Mouse (Mus musculus) heart, postnatal 4 days (tissue): ENCODE measurements around the gene Krt14. TPM values are rescaled to one million over a fixed set of nuclear protein-coding genes. Genes with fewer than 3 reads are reported as not detected.
A peak's percentile ranks its signal among the peaks of the same experiment; 100 is the strongest.
"Not testable (repeated sequence)": the region's sequence is repeated elsewhere in the genome, so short reads cannot be mapped to it uniquely, and the experiment has no call there.

Experiments
- DNase-seq: peaks from one replicate; pipeline ENCODE4 v3.0.0; 2021
- total RNA-seq, 2 experiments: library from RNA; stranded (reverse); gene quantifications; 2 replicates each; pipeline ENCODE4 v1.2.3; 2021

Krt14 gene
- 1 to 10 TPM; 1.6 to 2.9 TPM for total RNA-seq

- no peak for DNase-seq
Observed at GRCm38 (mm10) chr11:100207498-100207897, at the start of gene Krt14. Gene Krt14 (minus strand): TSS chr11:100207548.

GRCm38 (mm10) chr11:100255514-100255913, 48.2 kb upstream of the Krt14 start:
- DNase-seq: no peak

DNA sequence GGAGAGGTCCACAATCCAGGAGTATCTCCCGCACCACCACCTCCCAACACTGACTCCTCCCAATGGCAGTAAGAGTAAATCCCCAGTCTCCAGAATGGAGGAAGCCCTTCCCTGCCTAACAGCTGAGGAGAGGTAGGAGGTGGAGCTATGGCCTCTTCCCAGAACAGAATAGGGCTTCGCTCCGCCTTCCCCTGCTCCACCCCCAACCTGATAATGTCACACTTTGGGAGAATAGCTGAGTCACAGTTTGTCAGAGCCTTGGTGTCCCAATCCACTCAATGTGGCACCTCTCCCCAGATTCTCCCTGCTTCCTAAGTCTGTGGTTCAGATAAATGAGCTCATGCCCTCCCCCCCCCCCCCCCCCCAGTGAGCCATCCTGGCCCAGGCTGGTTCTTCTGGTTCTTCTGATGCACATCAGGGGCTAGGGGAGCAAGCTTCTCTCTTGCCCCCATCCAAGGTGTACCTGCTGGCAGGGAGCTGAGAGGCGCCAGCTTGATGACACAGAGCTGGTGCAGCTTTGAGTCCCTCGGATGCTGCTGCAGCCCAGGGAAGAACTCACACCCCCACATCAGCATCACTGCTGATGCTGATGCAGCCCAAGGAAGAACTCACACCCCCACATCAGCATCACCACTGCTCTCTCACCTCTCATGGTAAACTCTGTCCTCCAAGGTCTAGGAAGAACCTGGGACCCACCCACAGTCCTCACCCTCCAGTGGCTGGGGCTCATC, 47.2 kb upstream of the Krt14 start:
- no peak for DNase-seq

DNA sequence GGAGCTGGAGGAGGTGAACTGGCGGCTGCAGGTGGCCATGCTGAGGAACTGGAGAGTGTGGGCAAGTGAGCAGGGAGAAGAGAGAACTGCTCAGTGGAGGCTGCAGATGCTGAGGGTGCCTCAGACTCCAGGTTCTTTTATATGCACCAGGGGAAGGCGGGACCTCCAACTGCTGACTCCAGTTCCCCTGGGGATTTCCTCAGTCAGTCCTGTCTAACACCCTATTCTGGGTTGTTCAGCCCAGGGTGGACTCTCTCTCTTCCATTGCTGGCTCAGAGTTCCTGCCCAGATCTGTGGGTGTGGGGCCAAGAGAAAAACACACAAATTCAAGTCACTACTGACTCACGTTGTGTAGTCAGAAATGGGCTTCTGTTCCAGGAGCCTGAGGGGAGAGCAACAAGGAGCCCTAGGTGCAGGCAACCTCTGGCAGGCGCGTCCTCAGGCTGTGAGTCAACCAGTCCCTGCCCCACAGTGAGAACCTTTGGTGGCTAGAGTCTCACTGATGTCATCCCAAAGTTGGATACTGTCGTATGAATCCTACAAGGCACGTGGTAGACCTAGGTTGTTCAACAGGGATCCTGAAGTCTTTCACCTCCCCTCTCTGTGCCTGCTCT, 41.6 kb upstream of the Krt14 start, which contains the start of gene Krt16:
Krt16 (minus strand) TSS at position 51 of the 614 bp plus-strand sequence.
- DNase-seq: no peak

GRCm38 (mm10) chr11:100246471-100246870, 39.1 kb upstream of the Krt14 start:
- not testable (repeated sequence) for DNase-seq

DNA sequence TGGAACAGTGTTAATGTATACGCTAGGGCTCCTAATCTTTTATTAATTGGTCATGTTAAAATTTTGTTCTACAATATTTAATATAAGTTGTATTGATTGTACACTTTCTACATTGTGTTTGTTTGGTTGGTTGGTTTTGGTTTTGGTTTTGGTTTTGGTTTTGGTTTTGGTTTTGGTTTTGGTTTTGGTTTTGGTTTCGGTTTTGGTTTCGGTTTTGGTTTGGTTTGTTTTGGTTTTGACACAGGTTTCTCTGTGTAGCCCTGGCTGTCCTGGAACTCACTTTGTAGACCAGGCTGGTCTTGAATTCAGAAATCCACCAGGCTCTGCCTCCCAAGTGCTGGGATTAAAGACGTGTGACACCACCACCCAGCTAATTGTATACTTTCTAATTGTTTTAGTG, 32.9 kb upstream of the Krt14 start:
- not testable (repeated sequence) for DNase-seq

DNA sequence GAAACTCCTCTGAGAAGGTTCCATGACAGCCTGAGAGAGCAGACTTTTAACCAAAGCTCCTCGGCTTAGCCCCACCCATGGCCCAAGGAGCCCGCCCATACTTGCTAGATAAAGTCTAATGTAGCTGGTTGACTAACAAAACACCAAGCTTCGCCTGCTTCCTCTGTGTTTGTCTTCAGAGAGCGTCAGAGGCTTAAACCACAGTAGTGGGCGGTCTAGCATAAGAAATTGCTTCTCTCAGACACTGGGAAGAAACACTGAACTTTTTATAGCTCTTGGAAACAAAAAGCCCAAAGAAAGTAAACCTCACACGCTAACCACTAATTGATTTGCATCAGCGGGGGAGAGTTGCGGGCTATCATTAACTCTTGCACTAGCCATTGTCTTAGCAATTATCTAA, 14.4 kb upstream of the Krt14 start:
- no peak for DNase-seq

DNA sequence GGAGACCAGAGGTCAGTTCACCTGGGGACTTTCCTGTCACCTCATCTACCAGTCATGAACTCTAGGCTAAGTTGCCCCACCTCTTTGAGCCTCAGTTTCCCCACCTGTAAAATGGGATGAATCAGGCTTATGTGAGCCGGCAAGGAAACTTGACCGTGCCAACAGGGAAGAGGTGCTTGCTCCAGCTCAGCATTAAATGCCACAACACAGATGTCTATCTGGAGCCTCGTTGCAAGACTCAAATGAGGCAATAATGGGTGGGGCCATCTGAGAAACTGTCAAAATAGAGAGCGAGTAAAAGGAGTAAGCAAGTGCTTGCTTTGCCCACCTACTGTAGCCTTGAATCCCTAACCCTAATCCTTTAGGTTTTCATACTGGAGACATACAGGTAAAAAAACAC, 12.0 kb upstream of the Krt14 start:
- DNase-seq: no peak

- no peak for DNase-seq
Observed at GRCm38 (mm10) chr11:100208542-100208941, 1.2 kb upstream of the Krt14 start.

DNA sequence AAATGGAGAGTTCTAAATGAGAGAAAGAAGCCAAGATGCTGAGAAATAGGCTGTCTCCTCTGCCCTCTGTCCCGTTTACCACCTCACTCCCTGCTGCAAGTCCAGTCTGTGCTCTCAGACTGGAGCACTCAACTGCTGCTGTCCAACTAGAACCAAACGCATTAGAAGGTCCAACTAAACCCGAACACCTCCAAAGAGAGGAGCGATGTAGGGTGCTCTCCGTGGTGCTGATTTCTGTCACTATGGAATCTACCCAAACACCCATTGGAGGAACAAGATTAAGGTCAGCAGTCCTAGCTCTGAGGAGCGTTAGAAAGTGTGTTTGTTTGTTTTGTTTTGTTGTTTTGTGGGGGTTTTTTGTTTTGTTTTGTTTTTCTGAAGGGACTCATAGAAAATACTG, 3.9 kb downstream of the Krt14 start:
- DNase-seq: peak; percentile 64

DNA sequence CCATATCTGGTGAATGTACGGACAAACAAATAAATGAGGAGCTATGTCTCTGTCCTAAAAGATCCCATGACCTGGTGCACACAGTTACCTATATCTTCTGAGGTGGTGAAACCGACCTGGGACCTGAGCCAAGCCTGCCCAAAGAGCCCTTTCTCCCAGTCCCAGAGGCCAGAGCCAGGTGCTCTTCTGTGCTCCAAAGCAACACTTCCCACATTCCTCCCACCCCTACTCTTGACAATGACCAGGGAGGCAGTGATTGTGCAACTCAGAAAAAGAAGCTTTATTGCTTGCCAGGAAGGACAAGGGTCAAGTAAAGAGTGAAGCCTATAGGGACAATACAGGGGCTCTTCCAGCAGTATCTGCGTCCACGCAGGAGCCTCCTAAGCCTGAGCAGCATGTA, 4.4 kb downstream of the Krt14 start:
- DNase-seq: no peak

GRCm38 (mm10) chr11:100200104-100200820, 7.1 kb downstream of the Krt14 start:
- peak; percentile 36 for DNase-seq

DNA sequence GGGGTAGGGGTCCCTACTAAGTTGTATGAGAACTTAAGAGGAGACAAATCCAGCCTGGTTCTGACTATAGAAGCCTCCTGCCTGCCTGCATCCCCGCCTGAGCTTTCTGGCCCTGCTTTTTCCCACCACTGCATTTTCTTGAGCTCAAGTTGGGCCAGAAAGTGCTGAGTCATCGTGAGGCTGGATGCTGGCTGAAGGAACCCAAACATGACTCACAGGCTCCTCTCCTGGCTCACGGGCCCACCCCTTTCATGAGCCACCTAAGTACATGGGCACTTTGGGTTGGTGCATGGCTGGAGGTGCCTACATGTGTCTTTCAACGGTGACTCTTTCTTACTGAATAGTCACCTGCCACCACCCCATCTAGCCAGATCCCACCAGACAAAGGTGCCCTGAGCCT, 8.7 kb downstream of the Krt14 start:
- no peak for DNase-seq

DNA sequence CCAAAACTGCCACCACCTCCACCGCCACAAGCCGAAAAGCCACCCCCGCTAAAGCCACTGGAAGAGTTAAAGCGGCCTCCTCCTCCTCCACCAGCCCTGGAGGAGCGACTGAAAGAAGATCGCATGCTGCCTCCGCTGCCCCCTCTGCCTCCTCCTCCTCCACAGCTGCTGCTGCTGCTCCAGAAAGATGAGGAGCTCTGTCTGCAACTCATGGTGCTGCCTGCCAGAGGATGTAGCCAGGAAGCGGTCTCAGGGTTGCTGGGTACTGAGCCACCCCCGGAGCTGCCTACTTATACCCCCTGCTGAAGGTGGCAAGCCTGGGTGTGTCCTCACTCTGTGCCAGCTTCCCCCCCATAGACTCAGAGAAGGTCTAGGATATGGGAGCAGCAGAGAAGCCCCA, 14.4 kb downstream of the Krt14 start, which contains the start of gene Krt9:
Krt9 (minus strand) TSS at position 255 of the 400 bp plus-strand sequence.
- no peak for DNase-seq

DNA sequence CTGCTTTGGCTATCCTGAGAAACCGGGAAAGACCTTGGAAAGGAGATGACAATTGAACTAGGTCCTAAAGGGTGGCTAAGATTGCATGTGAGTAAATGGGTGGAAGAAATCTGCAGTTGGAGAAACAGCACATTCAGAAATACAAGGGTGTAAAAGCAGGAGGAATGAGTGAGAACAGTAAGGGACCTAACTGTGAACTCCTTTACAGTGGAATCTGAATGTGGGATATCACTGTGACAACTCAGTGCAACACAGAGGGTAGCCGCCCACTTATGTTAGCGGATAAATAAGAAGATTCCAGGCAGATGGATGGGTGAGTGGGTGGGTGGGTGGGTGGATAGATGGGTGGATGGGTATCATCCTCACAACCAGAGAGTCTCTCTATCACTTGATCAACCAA, 15.5 kb downstream of the Krt14 start:
- DNase-seq: no peak

DNA sequence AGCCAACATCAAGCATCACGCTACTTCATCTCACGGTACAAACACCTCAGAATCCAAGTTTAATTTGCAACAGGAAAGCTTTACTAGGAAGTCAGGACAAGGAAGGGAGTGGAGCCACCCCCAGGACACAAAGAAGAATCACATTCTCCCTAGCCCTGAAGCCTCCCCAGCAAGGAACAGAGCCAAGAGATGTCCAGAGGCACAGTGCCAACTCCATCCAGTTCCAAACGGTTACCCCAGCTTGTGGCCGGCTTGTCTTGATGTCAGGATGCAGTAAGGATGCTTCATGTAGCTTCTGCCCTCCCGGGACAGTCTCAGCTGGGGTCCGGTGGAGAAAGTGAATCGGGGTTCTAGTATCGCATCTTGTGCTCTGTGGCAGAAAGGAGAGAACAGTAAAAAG, 20.6 kb downstream of the Krt14 start:
- DNase-seq: peak; percentile 9

GRCm38 (mm10) chr11:100181725-100182124, 25.6 kb downstream of the Krt14 start:
- DNase-seq: no peak

DNA sequence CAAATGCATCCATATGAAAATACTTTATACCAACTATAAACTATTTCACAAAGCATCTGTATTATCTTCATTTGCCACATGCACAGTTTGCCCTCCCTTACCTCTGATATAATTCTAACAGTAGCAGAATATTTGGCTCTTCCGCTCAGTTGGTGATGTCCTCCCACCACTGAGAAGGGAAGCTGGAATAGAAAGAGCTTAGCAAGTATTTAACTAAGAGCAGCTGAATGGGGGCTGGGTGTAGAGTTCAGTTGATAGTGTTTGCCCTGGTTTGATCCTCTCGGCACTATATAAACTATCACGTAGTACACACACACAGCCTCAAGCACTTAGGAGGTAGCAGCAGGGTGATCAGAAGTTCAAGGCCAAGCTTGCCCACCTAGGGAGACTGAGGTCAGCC, 28.1 kb downstream of the Krt14 start:
- no peak for DNase-seq

DNA sequence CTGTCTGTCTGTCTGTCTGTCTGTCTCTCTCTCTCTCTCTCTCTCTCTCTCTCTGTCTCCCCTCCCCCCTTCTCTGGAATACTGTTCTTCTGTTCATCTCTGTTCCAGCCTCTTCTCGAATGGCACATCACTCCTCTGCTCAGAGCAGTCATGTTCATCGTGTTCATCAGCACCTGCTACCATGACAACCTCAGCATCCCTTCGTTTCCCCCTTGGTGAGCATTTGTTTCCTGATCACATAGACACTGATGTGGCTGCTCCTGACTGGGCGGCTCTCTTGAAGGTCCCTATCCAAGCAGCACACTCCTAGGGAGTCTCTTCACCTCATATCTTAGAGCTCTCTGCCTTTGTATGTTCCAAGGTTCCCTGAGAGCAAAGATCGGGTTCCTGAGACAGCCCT, 29.0 kb downstream of the Krt14 start:
- DNase-seq: no peak

GRCm38 (mm10) chr11:100176791-100177190, 30.6 kb downstream of the Krt14 start:
- DNase-seq: no peak

GRCm38 (mm10) chr11:100168765-100169762, 38.3 kb downstream of the Krt14 start:
- peak; percentile 87 for DNase-seq

DNA sequence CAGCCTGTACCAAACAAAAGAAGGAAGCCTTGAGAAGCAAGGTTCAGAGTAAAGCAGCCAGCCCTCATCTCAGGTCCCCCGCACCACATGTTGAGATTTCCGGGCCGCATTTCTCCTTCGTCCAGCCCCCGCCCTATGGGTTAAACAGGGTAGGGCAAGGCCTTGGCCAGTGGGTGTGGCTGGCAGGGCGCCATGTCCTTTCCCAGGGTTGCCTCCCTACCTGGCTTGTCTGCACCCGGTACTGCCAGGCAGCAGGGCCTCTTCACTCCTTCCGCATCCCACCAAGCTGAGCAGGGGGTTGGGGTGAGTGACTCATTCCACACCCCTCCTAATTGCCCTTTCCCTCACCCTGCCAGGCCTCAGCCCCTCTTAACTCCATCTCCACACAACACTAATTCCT, 39.3 kb downstream of the Krt14 start:
- DNase-seq: peak; percentile 67
